Mouse (Mus musculus): Measurements from ENCODE around the gene Rasgef1b. TPM values are rescaled to one million over a fixed set of nuclear protein-coding genes. Genes with fewer than 3 reads are reported as not detected.

The Rasgef1b gene
- polyA plus RNA-seq, 1 experiment: 63.5 TPM

GRCm38 (mm10) chr5:99450994-99451393 is 277.9 kb downstream of the Rasgef1b start:
- Histone ChIP-seq H3K4me3 (ENCODE audit: insufficient read depth, low read length) (no peak overlapping the region), H3K4me1 (ENCODE audit: control insufficient read depth, insufficient read depth, low read length) (no peaks in the 10 kb centered on the region), H3K27ac (ENCODE audit: insufficient read depth, low read length) (no peak overlapping the region)
- no peak for TF ChIP-seq POLR2A (IDR thresholded peaks at IDR 0.05; ENCODE audit: extremely low read depth, insufficient read depth, low read length)
- no peak for TF ChIP-seq CTCF (IDR thresholded peaks at IDR 0.05; ENCODE audit: extremely low read depth, insufficient read depth, low read length)

GRCm38 (mm10) chr5:99450463-99450862 is 278.4 kb downstream of the Rasgef1b start:
- no peak overlapping the region for H3K4me3 ChIP-seq (ENCODE audit: insufficient read depth, low read length)
- no peak overlapping the region for H3K27ac ChIP-seq (ENCODE audit: insufficient read depth, low read length)
- TF ChIP-seq POLR2A (IDR thresholded peaks at IDR 0.05; ENCODE audit: extremely low read depth, insufficient read depth, low read length) (no peak), CTCF (IDR thresholded peaks at IDR 0.05; ENCODE audit: extremely low read depth, insufficient read depth, low read length) (no peak)
- no peaks in the 10 kb centered on the region for H3K4me1 ChIP-seq (ENCODE audit: control insufficient read depth, insufficient read depth, low read length)

GRCm38 (mm10) chr5:99447481-99447880 is 281.4 kb downstream of the Rasgef1b start:
- TF ChIP-seq POLR2A (IDR thresholded peaks at IDR 0.05; ENCODE audit: extremely low read depth, insufficient read depth, low read length) (no peak), CTCF (IDR thresholded peaks at IDR 0.05; ENCODE audit: extremely low read depth, insufficient read depth, low read length) (no peak)
- H3K4me3 ChIP-seq (ENCODE audit: insufficient read depth, low read length): no peak overlapping the region
- no peak overlapping the region for H3K27ac ChIP-seq (ENCODE audit: insufficient read depth, low read length)
- H3K4me1 ChIP-seq (ENCODE audit: control insufficient read depth, insufficient read depth, low read length): peaks cover 2% of the 10 kb centered on the region; the same call in 1 of the 2 replicates

- no peak for TF ChIP-seq CTCF (IDR thresholded peaks at IDR 0.05; ENCODE audit: extremely low read depth, insufficient read depth, low read length)
- TF ChIP-seq POLR2A (IDR thresholded peaks at IDR 0.05; ENCODE audit: extremely low read depth, insufficient read depth, low read length): no peak
- H3K4me1 ChIP-seq (ENCODE audit: control insufficient read depth, insufficient read depth, low read length): peaks cover 2% of the 10 kb centered on the region; the same call in 1 of the 2 replicates
- H3K4me3 ChIP-seq (ENCODE audit: insufficient read depth, low read length): no peak overlapping the region
- H3K27ac ChIP-seq (ENCODE audit: insufficient read depth, low read length): no peak overlapping the region
These were observed 283.6 kb downstream of the Rasgef1b start for GRCm38 (mm10) chr5:99445242-99445641.

DNA sequence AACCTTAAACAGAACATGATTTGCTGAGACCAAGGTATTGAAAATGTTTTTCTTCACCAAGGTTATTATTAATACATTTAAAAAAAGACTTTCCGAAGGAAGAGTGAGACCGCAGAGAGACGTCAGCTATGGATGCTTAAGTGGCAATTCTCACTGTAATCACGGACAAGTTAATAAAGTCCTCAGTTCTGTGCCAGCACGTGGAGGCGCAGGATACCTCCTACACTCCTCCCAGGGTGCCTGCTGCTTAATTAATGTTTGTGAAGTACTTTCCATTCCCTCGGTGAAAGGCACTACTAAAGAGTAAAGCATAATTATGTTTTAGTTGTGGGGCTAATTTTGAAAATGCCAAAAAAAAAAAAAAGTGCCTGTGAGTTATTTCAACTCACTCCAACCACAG is 284.1 kb downstream of the Rasgef1b start:
- Histone ChIP-seq H3K4me3 (ENCODE audit: insufficient read depth, low read length) (no peak overlapping the region), H3K27ac (ENCODE audit: insufficient read depth, low read length) (no peak overlapping the region), H3K4me1 (ENCODE audit: control insufficient read depth, insufficient read depth, low read length) (peaks cover 2% of the 10 kb centered on the region; the same call in 1 of the 2 replicates)
- TF ChIP-seq CTCF (IDR thresholded peaks at IDR 0.05; ENCODE audit: extremely low read depth, insufficient read depth, low read length) (no peak), POLR2A (IDR thresholded peaks at IDR 0.05; ENCODE audit: extremely low read depth, insufficient read depth, low read length) (no peak)

- no peak for TF ChIP-seq CTCF (IDR thresholded peaks at IDR 0.05; ENCODE audit: extremely low read depth, insufficient read depth, low read length)
- no peak for TF ChIP-seq POLR2A (IDR thresholded peaks at IDR 0.05; ENCODE audit: extremely low read depth, insufficient read depth, low read length)
- Histone ChIP-seq H3K27ac (ENCODE audit: insufficient read depth, low read length) (no peak overlapping the region), H3K4me3 (ENCODE audit: insufficient read depth, low read length) (no peak overlapping the region), H3K4me1 (ENCODE audit: control insufficient read depth, insufficient read depth, low read length) (peaks cover 4% of the 10 kb centered on the region)
These were observed 288.8 kb downstream of the Rasgef1b start for GRCm38 (mm10) chr5:99440109-99440508.

DNA sequence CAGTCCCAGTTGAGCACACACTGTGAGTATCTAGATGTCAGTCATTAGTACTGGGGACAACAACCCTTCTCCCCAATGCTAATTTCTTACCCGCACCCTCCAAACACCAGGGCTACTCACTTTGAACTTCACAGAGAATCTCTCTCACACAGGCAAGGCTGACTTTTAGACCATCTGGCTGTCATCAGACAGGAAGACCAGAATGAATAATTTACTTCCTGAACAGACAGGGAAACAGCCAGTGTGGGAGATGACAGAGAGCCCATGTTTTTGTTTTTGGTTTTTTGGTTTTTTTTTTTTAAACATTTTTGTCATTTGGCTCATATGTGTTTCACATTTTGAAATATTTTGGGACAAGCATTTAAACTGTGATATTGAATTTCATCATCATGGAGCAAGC is 290.3 kb downstream of the Rasgef1b start:
- peaks cover 5% of the 10 kb centered on the region for H3K4me1 ChIP-seq (ENCODE audit: control insufficient read depth, insufficient read depth, low read length)
- no peak overlapping the region for H3K4me3 ChIP-seq (ENCODE audit: insufficient read depth, low read length)
- no peak overlapping the region for H3K27ac ChIP-seq (ENCODE audit: insufficient read depth, low read length)
- TF ChIP-seq CTCF (IDR thresholded peaks at IDR 0.05; ENCODE audit: extremely low read depth, insufficient read depth, low read length) (no peak), POLR2A (IDR thresholded peaks at IDR 0.05; ENCODE audit: extremely low read depth, insufficient read depth, low read length) (no peak)

GRCm38 (mm10) chr5:99434226-99434625 is 294.6 kb downstream of the Rasgef1b start:
- H3K4me3 ChIP-seq (ENCODE audit: insufficient read depth, low read length): no peak overlapping the region
- TF ChIP-seq POLR2A (IDR thresholded peaks at IDR 0.05; ENCODE audit: extremely low read depth, insufficient read depth, low read length): no peak
- no peak for TF ChIP-seq CTCF (IDR thresholded peaks at IDR 0.05; ENCODE audit: extremely low read depth, insufficient read depth, low read length)
- peaks cover 5% of the 10 kb centered on the region for H3K4me1 ChIP-seq (ENCODE audit: control insufficient read depth, insufficient read depth, low read length)
- H3K27ac ChIP-seq (ENCODE audit: insufficient read depth, low read length): no peak overlapping the region

GRCm38 (mm10) chr5:99432471-99432870 is 296.4 kb downstream of the Rasgef1b start:
- no peak for TF ChIP-seq POLR2A (IDR thresholded peaks at IDR 0.05; ENCODE audit: extremely low read depth, insufficient read depth, low read length)
- no peak for TF ChIP-seq CTCF (IDR thresholded peaks at IDR 0.05; ENCODE audit: extremely low read depth, insufficient read depth, low read length)
- Histone ChIP-seq H3K4me3 (ENCODE audit: insufficient read depth, low read length) (no peak overlapping the region), H3K4me1 (ENCODE audit: control insufficient read depth, insufficient read depth, low read length) (peaks cover 2% of the 10 kb centered on the region; the same call in 1 of the 2 replicates), H3K27ac (ENCODE audit: insufficient read depth, low read length) (no peak overlapping the region)

DNA sequence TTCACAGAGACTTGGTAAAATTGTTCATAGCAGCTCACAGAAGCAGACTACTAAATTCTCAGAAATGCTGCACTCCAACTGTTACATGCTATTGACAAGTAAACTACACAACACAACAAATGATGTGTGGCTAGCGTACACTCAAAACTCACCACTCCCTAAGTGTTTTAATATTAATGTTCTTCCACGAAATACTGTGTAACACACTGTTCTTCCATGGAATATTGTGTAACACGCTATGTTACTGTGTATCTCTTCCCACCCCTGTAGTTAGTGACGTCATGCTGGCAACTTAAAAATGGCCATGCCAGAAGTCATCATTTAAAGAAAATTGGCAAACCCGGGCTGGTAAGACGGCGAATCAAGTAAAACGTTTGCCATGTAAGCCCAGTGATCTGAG is 299.6 kb downstream of the Rasgef1b start:
- no peak overlapping the region for H3K4me3 ChIP-seq (ENCODE audit: insufficient read depth, low read length)
- no peak for TF ChIP-seq CTCF (IDR thresholded peaks at IDR 0.05; ENCODE audit: extremely low read depth, insufficient read depth, low read length)
- H3K27ac ChIP-seq (ENCODE audit: insufficient read depth, low read length): no peak overlapping the region
- H3K4me1 ChIP-seq (ENCODE audit: control insufficient read depth, insufficient read depth, low read length): peaks cover 2% of the 10 kb centered on the region; the same call in 1 of the 2 replicates

Measured in cortical plate, adult 2 months (tissue).